8 mouse cellular contexts compared by ENCODE assay signal in the genomic region with DNA sequence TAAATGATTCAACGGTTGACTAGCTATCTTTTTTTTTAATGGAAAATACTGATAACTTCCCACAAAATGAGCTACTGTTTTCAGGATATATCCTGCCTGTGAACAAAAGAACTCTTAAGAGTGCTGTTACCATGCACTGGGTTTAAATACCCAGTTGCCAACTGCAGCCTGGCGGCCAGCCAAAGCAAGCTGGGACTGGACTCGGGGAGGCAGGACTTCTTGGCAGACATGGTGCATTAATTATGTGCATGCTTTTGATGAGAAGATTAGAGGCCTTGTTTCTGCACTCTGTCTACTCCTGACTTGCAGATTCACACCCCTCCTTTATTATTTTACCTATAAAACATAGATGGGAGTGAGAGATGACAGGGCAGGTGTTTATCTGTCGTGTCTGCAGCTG. TPM values are rescaled to one million over a fixed set of nuclear protein-coding genes. Genes with fewer than 3 reads are reported as not detected.
DNase-seq lines count a peak whose midpoint lies in the region; ATAC-seq and TF ChIP-seq lines count a peak whose summit lies in the region.

No protein-coding gene starts in this region.

- no peaks in the 10 kb centered on the region for H3K27me3 ChIP-seq in cerebellum, adult 2 months (ENCODE audit: control insufficient read depth, insufficient read depth, low read length)
- H3K27me3 ChIP-seq in limb, embryonic 13.5 days = no peaks in the 10 kb centered on the region

- no peaks in the 10 kb centered on the region for H3K36me3 ChIP-seq in limb, embryonic 13.5 days

- intact Hi-C loops in gastrocnemius, postnatal 14 days (cut with DNase I; ENCODE audit: low total_unique reads) = no loop called here

- H3K4me3 ChIP-seq in cerebellum, adult 2 months (replicated peaks; ENCODE audit: insufficient read depth, low read depth, low read length) = no peak overlapping the region
- H3K4me3 ChIP-seq in limb, embryonic 13.5 days = no peak overlapping the region

- DNase-seq in adipocyte (ENCODE audit: low spot score) = peak; percentile 90
- DNase-seq in cerebellum, adult 2 months = peak; percentile 42 to 57
- DNase-seq in gastrocnemius, postnatal 14 days = peak; percentile 73
- DNase-seq in kidney, adult 9 months = peak; percentile 92
- peak; percentile 51 for DNase-seq in ovary, postnatal 10 days (ENCODE audit: low spot score)
- DNase-seq in natural killer cell, adult 2 months (ENCODE audit: low spot score in 2 of 2) = no peak
- DNase-seq in yolk sac, embryonic 10.5 days (ENCODE audit: low spot score) = no peak

- 23% methylated on average over 4 of the region's 4 CpGs for WGBS in cerebellum, adult 2 months
- 39% methylated on average over 4 of the region's 4 CpGs for WGBS in limb, embryonic 13.5 days

- no peak for TF ChIP-seq POLR2A in cerebellum, adult 2 months (IDR thresholded peaks at IDR 0.05; ENCODE audit: borderline replicate concordance, insufficient read depth, low read length)

- H3K9me3 ChIP-seq in limb, embryonic 13.5 days = no peaks in the 10 kb centered on the region

- no peaks in the 10 kb centered on the region for H3K4me1 ChIP-seq in cerebellum, adult 2 months (ENCODE audit: control insufficient read depth, insufficient read depth, low read length)
- H3K4me1 ChIP-seq in limb, embryonic 13.5 days = peaks cover 14% of the 10 kb centered on the region

- H3K27ac ChIP-seq in cerebellum, adult 2 months (ENCODE audit: insufficient read depth, low read length) = no peak overlapping the region
- peak overlapping the region; percentile 82 for H3K27ac ChIP-seq in limb, embryonic 13.5 days

- no peak overlapping the region for H3K4me2 ChIP-seq in limb, embryonic 13.5 days (replicated peaks)

- no peak for ATAC-seq in limb, embryonic 13.5 days (ENCODE audit: low FRiP score, low read depth)

- no peak for TF ChIP-seq CTCF in cerebellum, adult 2 months (IDR thresholded peaks at IDR 0.05; ENCODE audit: borderline replicate concordance, insufficient read depth, low read depth, low read length)

- no peak overlapping the region for H3K9ac ChIP-seq in limb, embryonic 13.5 days

RNA-seq across cellular contexts. Expression of a gene that starts 5.3 kb away (rescaled TPM):
- polyA plus RNA-seq in cerebellum, adult 2 months (2012; rRNA removed) = 81.5 and 88.2 TPM in 2 replicates
- total RNA-seq in gastrocnemius, postnatal 14 days (2021) = 10 to 100 TPM; 68.7 to 92.7 TPM
- polyA plus RNA-seq in limb, embryonic 13.5 days (2015; fragmentation: Nextera tagmentation; extraction: Ambion mirVana) = 49.3 and 50.2 TPM in 2 replicates

Comparison
In these comparisons a context has a peak if more than half of its experiments do, and no peak if none do; other contexts are left out.
1. DNase-seq: peak in adipocyte (single experiment), cerebellum, adult 2 months (2 of 2), gastrocnemius, postnatal 14 days (single experiment), kidney, adult 9 months (single experiment) and ovary, postnatal 10 days (single experiment); none in natural killer cell, adult 2 months (0 of 2) and yolk sac, embryonic 10.5 days (single experiment).